In the genomic region with DNA sequence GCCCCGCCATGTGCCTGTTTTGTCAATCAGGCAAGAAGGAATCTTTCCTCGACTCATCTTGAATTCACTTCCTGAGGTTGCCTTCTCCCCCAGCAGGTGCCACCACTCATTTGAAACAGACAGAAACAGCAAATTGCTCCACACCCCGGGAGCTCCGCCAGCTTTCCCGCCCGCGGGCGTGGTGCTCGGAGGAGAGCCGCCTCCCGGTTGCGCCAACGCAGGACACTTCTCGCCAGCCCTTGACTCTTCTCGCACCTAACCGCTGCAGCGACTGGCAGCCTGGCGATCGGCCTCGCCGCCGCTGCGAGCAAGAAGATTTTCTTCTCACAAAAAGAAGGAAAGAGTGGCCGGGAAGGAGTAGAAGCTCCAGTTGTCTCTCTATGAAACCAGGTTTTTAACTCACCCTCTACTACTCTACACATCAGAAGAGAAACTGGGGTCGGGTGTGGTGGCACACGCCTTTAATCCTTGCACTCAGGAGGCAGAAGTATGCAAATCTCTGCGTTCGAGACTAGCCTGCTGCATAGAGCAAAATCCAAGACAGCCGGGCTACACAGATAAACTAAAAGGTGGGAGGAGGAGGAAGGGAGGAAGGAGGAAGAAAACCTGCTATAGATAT, we compare ENCODE assay signal across 8 mouse cellular contexts. TPM values are rescaled to one million over a fixed set of nuclear protein-coding genes. Genes with fewer than 3 reads are reported as not detected.
DNase-seq lines count a peak whose midpoint lies in the region; ATAC-seq lines count a peak whose summit lies in the region.

No protein-coding gene starts in this region.

- H3K36me3 ChIP-seq in hindbrain, embryonic 11.5 days (ENCODE audit: control insufficient read depth, insufficient read depth, low read length) = no peaks in the 10 kb centered on the region

- no peaks in the 10 kb centered on the region for H3K9me3 ChIP-seq in hindbrain, embryonic 11.5 days (ENCODE audit: control insufficient read depth, low read length)

- H3K27ac ChIP-seq in hindbrain, embryonic 11.5 days (ENCODE audit: low read depth, low read length) = no peak overlapping the region

- H3K9ac ChIP-seq in hindbrain, embryonic 11.5 days (ENCODE audit: low read depth, low read length) = peak overlapping the region; percentile 41; the same call in 1 of the 2 replicates

- peak overlapping the region; percentile 25 for H3K4me3 ChIP-seq in hindbrain, embryonic 11.5 days (ENCODE audit: low read depth, low read length)

- WGBS in hindbrain, embryonic 11.5 days = 4% methylated on average over 28 of the region's 29 CpGs

- H3K27me3 ChIP-seq in hindbrain, embryonic 11.5 days (ENCODE audit: control insufficient read depth, insufficient read depth, low read length) = no peaks in the 10 kb centered on the region

- DNase-seq in ovary, adult 18-20 months (ENCODE audit: low spot score) = peak; percentile 58
- no peak for DNase-seq in ovary, postnatal 10 days (ENCODE audit: low spot score)
- DNase-seq in gastrocnemius, adult 18-20 months (ENCODE audit: low spot score) = peak; percentile 92
- DNase-seq in hindbrain, embryonic 11.5 days (ENCODE audit: low spot score) = peak; percentile 63
- DNase-seq in layer of hippocampus, postnatal 14 days (ENCODE audit: low spot score in 2 of 2) = peak; percentile 41 to 46
- peak; percentile 89 for DNase-seq in lung, postnatal 36 days
- peak; percentile 81 for DNase-seq in right cerebral cortex, postnatal 25 days
- DNase-seq in c-Kit-positive CD71-positive TER-119-positive erythroid progenitor cells, embryonic 14.5 days (ENCODE audit: low spot score) = no peak

- ATAC-seq in hindbrain, embryonic 11.5 days (ENCODE audit: low FRiP score) = no peak

- H3K4me2 ChIP-seq in hindbrain, embryonic 11.5 days (replicated peaks; ENCODE audit: low read depth, low read length) = peak overlapping the region; percentile 43

- peaks cover 4% of the 10 kb centered on the region for H3K4me1 ChIP-seq in hindbrain, embryonic 11.5 days (replicated peaks; ENCODE audit: control insufficient read depth, insufficient read depth, low read length)

RNA-seq across cellular contexts. Expression of a gene that starts 2.8 kb away (rescaled TPM):
- 10 to 100 TPM; 42.0 to 54.6 TPM for total RNA-seq in gastrocnemius, adult 18-20 months (2021)
- polyA plus RNA-seq in hindbrain, embryonic 11.5 days (2014; fragmentation: Nextera tagmentation; extraction: Ambion mirVana) = 36.5 and 52.5 TPM in 2 replicates
- 10 to 100 TPM; 60.2 to 66.3 TPM for total RNA-seq in layer of hippocampus, postnatal 14 days (2021)

Comparison
In these comparisons a context has a peak if more than half of its experiments do, and no peak if none do; other contexts are left out.
1. DNase-seq: peak in ovary, adult 18-20 months (single experiment), gastrocnemius, adult 18-20 months (single experiment), hindbrain, embryonic 11.5 days (single experiment), layer of hippocampus, postnatal 14 days (2 of 2), lung, postnatal 36 days (single experiment) and right cerebral cortex, postnatal 25 days (single experiment); none in ovary, postnatal 10 days (single experiment) and c-Kit-positive CD71-positive TER-119-positive erythroid progenitor cells, embryonic 14.5 days (single experiment).